8 mouse cellular contexts compared by ENCODE assay signal in the genomic region with DNA sequence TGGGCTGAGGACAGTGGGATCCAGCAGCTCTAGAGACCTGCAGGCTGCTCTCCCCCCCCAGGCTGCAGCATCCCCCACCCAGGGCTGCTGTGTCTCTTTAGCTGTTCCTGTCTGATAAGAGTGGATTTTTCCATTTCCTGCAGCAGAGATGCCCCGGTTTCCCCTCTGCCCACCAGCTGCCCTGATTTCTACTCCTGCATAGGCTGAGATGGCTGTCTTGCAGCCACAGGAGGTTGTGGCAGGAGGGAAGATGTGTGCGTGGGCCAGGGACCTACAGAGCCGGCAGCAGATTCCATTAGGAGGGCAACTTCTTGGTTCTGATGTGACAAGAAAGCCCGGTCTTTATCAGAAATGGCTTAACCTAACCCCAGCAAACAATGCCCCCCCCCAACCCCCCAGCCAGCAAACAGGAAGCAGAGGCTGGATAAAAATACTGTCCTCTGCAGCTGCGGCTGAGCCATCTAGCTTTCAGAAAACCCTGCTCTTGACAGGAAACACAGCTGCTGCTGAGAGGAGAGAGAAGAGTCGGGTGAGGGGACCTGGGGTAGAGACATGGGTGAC. TPM values are rescaled to one million over a fixed set of nuclear protein-coding genes. Genes with fewer than 3 reads are reported as not detected.
DNase-seq lines count a peak whose midpoint lies in the region; ATAC-seq and TF ChIP-seq lines count a peak whose summit lies in the region.

No protein-coding gene starts in this region.

- intact Hi-C loops in gastrocnemius, adult 2 months (cut with DNase I): no loop called here

- H3K36me3 ChIP-seq in midbrain, embryonic 10.5 days: no peaks in the 10 kb centered on the region
- H3K36me3 ChIP-seq in midbrain, postnatal 0 days (ENCODE audit: insufficient read depth, low read length): 0 out of 2 replicates have a peak, but pooled peaks cover 2% of the 10 kb centered on the region

- 75% methylated on average over 6 of the region's 6 CpGs for WGBS in midbrain, embryonic 10.5 days
- WGBS in midbrain, postnatal 0 days: 61% methylated on average over 6 of the region's 6 CpGs

- H3K27me3 ChIP-seq in midbrain, embryonic 10.5 days (ENCODE audit: low read depth, poor library complexity, severe bottlenecking): no peaks in the 10 kb centered on the region
- no peaks in the 10 kb centered on the region for H3K27me3 ChIP-seq in midbrain, postnatal 0 days (ENCODE audit: insufficient read depth, low read length)

- no peak for ATAC-seq in midbrain, postnatal 0 days (ENCODE audit: low FRiP score)

- H3K27ac ChIP-seq in gastrocnemius, adult 2 months: peak overlapping the region; percentile 24; the same call in 1 of the 2 replicates
- H3K27ac ChIP-seq in midbrain, embryonic 10.5 days (replicated peaks): peak overlapping the region; percentile 35; the same call in 1 of the 2 replicates
- H3K27ac ChIP-seq in midbrain, postnatal 0 days (ENCODE audit: low read depth, low read length): no peak overlapping the region

- no peaks in the 10 kb centered on the region for H3K9me3 ChIP-seq in midbrain, embryonic 10.5 days (replicated peaks)
- H3K9me3 ChIP-seq in midbrain, postnatal 0 days (ENCODE audit: low read length): no peaks in the 10 kb centered on the region

- H3K4me2 ChIP-seq in midbrain, postnatal 0 days (ENCODE audit: low read depth, low read length, poor library complexity, severe bottlenecking): no peak overlapping the region

- no peak overlapping the region for H3K4me3 ChIP-seq in gastrocnemius, adult 2 months
- no peak overlapping the region for H3K4me3 ChIP-seq in midbrain, embryonic 10.5 days
- H3K4me3 ChIP-seq in midbrain, postnatal 0 days (ENCODE audit: low read depth, low read length): no peak overlapping the region

- H3K9ac ChIP-seq in midbrain, postnatal 0 days (replicated peaks; ENCODE audit: low read length, poor library complexity, severe bottlenecking): no peak overlapping the region

- DNase-seq in gastrocnemius, adult 2 months: no peak
- DNase-seq in gastrocnemius, postnatal 4 days (ENCODE audit: low spot score in 2 of 2): no peak
- no peak for DNase-seq in midbrain, embryonic 10.5 days (ENCODE audit: low spot score)
- DNase-seq in midbrain, postnatal 0 days (ENCODE audit: low spot score): no peak
- peak; percentile 46 for DNase-seq in kidney, postnatal 10 days
- DNase-seq in thymus, adult 18-20 months: peak; percentile 74 to 87
- DNase-seq in cerebellum, postnatal 10 days: no peak
- DNase-seq in ovary, postnatal 10 days (ENCODE audit: low spot score): no peak

- no peak for TF ChIP-seq CTCF in gastrocnemius, adult 2 months (IDR thresholded peaks at IDR 0.05)
- no peak for TF ChIP-seq CTCF in midbrain, postnatal 0 days (IDR thresholded peaks at IDR 0.05)

- H3K4me1 ChIP-seq in midbrain, embryonic 10.5 days: peaks cover 29% of the 10 kb centered on the region
- H3K4me1 ChIP-seq in midbrain, postnatal 0 days (ENCODE audit: insufficient read depth, low read length): no peaks in the 10 kb centered on the region

RNA-seq across cellular contexts. Expression of gene Fam83d, which starts 44.8 kb away (rescaled TPM):
- 1 to 10 TPM in 1 of 2 experiments, under 1 TPM in 1; 0.95 to 1.4 TPM for total RNA-seq in gastrocnemius, adult 2 months (2021)
- 1 to 10 TPM; 9.3 to 9.8 TPM for total RNA-seq in gastrocnemius, postnatal 4 days (2021)
- 54.4 and 55.8 TPM in 2 replicates for polyA plus RNA-seq in midbrain, embryonic 10.5 days (2016; fragmentation: Nextera tagmentation; extraction: Ambion mirVana)
- 6.4 and 6.6 TPM in 2 replicates for total RNA-seq in midbrain, postnatal 0 days (2014; rRNA removed)
- 3.8 TPM in 2 replicates for polyA plus RNA-seq in midbrain, postnatal 0 days (2015; fragmentation: Nextera tagmentation; extraction: Ambion mirVana)

RNA-seq across cellular contexts. Expression of gene Ppp1r16b, which starts 57.9 kb away (rescaled TPM):
- total RNA-seq in gastrocnemius, adult 2 months (2021): 1 to 10 TPM; 3.1 to 4.1 TPM
- 1 to 10 TPM; 8.3 to 9.1 TPM for total RNA-seq in gastrocnemius, postnatal 4 days (2021)
- 3.6 and 3.7 TPM in 2 replicates for polyA plus RNA-seq in midbrain, embryonic 10.5 days (2016; fragmentation: Nextera tagmentation; extraction: Ambion mirVana)
- total RNA-seq in midbrain, postnatal 0 days (2014; rRNA removed): 30.8 and 32.2 TPM in 2 replicates
- 31.0 and 31.6 TPM in 2 replicates for polyA plus RNA-seq in midbrain, postnatal 0 days (2015; fragmentation: Nextera tagmentation; extraction: Ambion mirVana)

Comparison
In these comparisons a context has a peak if more than half of its experiments do, and no peak if none do; other contexts are left out.
1. DNase-seq: peak in kidney, postnatal 10 days (single experiment) and thymus, adult 18-20 months (2 of 2); none in gastrocnemius, adult 2 months (single experiment), gastrocnemius, postnatal 4 days (0 of 2), midbrain, embryonic 10.5 days (single experiment), midbrain, postnatal 0 days (single experiment), cerebellum, postnatal 10 days (0 of 2) and ovary, postnatal 10 days (single experiment).